Mouse (Mus musculus) forebrain, embryonic 15.5 days (tissue): ENCODE data around the gene Cops6. TPM values are rescaled to one million over a fixed set of nuclear protein-coding genes. Genes with fewer than 3 reads are reported as not detected.
A peak's percentile ranks its signal among the peaks of the same experiment; 100 is the strongest.

Source experiments
- ATAC-seq: fragments of 200-750 bp; cut with Nextera tagmentation; replicated peaks from 2 replicates; pipeline ENCODE4 v1.8.0; 2017; ENCODE audit warnings: mild to moderate bottlenecking, moderate TSS enrichment, moderate library complexity
- H3K27ac ChIP-seq: fragments of 300-500 bp; sonication (generic); replicated peaks from 2 replicates; pipeline ENCODE4 v1.5.1; 2015; ENCODE audit warnings: mild to moderate bottlenecking, inconsistent platforms
- H3K27me3 ChIP-seq: fragments of 300-500 bp; sonication (generic); 2 replicates; pipeline ENCODE4 v1.6.1; 2015; ENCODE audit warnings: inconsistent platforms
- H3K36me3 ChIP-seq: fragments of 300-500 bp; sonication (generic); 2 replicates; pipeline ENCODE4 v1.6.1; 2015; ENCODE audit warnings: mild to moderate bottlenecking, inconsistent platforms
- H3K4me1 ChIP-seq: fragments of 300-500 bp; sonication (generic); 2 replicates; pipeline ENCODE4 v1.6.1; 2015; ENCODE audit warnings: inconsistent platforms
- H3K4me2 ChIP-seq: fragments of 300-500 bp; sonication (generic); replicated peaks from 2 replicates; pipeline ENCODE4 v1.6.1; 2015; ENCODE audit warnings: mild to moderate bottlenecking, inconsistent platforms
- H3K4me3 ChIP-seq: fragments of 300-500 bp; sonication (generic); 2 replicates; pipeline ENCODE4 v1.5.1; 2015; ENCODE audit warnings: mild to moderate bottlenecking, inconsistent platforms
- H3K9ac ChIP-seq: fragments of 300-500 bp; sonication (generic); replicated peaks from 2 replicates; pipeline ENCODE4 v1.6.1; 2015; ENCODE audit warnings: mild to moderate bottlenecking, inconsistent platforms
- H3K9me3 ChIP-seq: fragments of 300-500 bp; sonication (generic); 2 replicates; pipeline ENCODE4 v1.6.1; 2016; ENCODE audit warnings: inconsistent platforms
- WGBS: fragments of 180-500 bp; shearing (Covaris S2); methylation state at CpG from one replicate; pipeline ENCODE4 v1.1.7; 2015; ENCODE audit warnings: mixed read lengths; 5-methylcytosine and 5-hydroxymethylcytosine counted together
- polyA plus RNA-seq: library from polyadenylated mRNA; unstranded; fragments of >200 nt; fragmentation: Nextera tagmentation; extraction: Ambion mirVana; gene quantifications from 2 replicates; pipeline ENCODE4 v1.2.1, GENCODE M21; 2015

Gene Cops6
- 289 and 293 TPM in 2 replicates for polyA plus RNA-seq

GRCm38 (mm10) chr5:138160842-138161665 lies at the start of gene Cops6:
Gene Cops6, plus strand, starts transcription at chr5:138161071.
- peak within 1 kb of the TSS; percentile 48 for H3K4me2 ChIP-seq
- peaks cover 16% of the 10 kb centered on the region for H3K4me1 ChIP-seq
- H3K4me3 ChIP-seq = peak within 1 kb of the TSS; percentile 80
- 1% methylated on average over 42 of the region's 42 CpGs for WGBS
- no peaks in the 10 kb centered on the region for H3K9me3 ChIP-seq
- H3K27me3 ChIP-seq = no peaks in the 10 kb centered on the region
- H3K9ac ChIP-seq = peak within 1 kb of the TSS; percentile 79
- ATAC-seq = peak; percentile 97
- H3K36me3 ChIP-seq = peaks cover 39% of the 10 kb centered on the region
- peak within 1 kb of the TSS; percentile 76 for H3K27ac ChIP-seq

- Histone ChIP-seq H3K9ac (peak within 1 kb of the TSS; percentile 79), H3K4me1 (peaks cover 24% of the 10 kb centered on the region), H3K27ac (peak within 1 kb of the TSS; percentile 93), H3K4me3 (peak within 1 kb of the TSS; percentile 60), H3K4me2 (peak within 1 kb of the TSS; percentile 66), H3K27me3 (no peaks in the 10 kb centered on the region), H3K9me3 (no peaks in the 10 kb centered on the region), H3K36me3 (peaks cover 17% of the 10 kb centered on the region; the same call in 1 of the 2 replicates)
- ATAC-seq = peak; percentile 98
- WGBS = 7% methylated on average over 38 of the region's 38 CpGs
Measured at GRCm38 (mm10) chr5:138116255-138117198, 44.3 kb upstream of the Cops6 start, which contains the start of gene Zscan21. Gene Zscan21, plus strand, starts transcription at chr5:138116903.

DNA sequence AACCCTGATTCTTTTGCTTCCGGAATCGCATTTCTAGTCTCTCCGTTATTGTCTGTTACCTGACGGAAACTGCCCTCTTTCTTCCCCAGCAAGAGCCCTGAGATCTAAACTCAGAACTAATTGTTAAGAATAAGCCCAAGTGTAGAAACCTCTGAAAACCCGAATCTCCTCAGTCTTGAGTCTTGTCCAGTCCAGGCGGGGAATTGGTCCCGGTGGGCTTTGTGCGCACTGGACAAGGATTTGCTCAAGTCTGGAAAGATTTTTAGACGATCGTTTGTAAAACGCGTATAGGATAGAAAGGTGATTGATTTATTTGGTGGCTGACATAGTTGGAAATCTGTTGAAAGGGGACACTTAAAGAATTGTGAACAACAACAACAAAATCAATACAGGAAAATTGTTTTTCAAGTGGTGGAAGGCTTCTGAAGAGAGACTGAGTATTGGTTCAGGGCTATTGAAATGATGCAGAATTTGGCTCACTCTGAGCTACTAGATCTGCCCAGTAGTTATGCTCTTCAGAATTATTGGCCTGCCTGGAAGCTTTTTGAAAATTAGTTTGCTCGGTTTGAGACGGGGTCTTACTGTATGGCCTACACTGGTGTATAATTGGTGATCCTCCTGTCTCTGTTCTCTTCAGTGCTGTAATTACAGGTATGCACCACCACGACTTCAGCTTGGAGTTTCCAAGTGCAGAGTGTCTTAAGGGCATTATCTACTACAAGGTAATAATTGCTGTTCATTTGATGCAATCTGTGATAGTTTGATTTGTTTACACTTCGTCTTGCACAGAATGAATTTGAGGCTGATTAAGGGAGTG lies 43.5 kb upstream of the Cops6 start:
- H3K4me2 ChIP-seq = peak overlapping the region; percentile 66
- H3K27me3 ChIP-seq = no peaks in the 10 kb centered on the region
- H3K4me1 ChIP-seq = peaks cover 24% of the 10 kb centered on the region
- 3% methylated on average over 16 of the region's 16 CpGs for WGBS
- H3K4me3 ChIP-seq = peak overlapping the region; percentile 60
- no peaks in the 10 kb centered on the region for H3K9me3 ChIP-seq
- H3K9ac ChIP-seq = peak overlapping the region; percentile 79
- peaks cover 21% of the 10 kb centered on the region; the same call in 1 of the 2 replicates for H3K36me3 ChIP-seq
- peak overlapping the region; percentile 93 for H3K27ac ChIP-seq
- ATAC-seq = peak; percentile 27; the same call in 1 of the 2 replicates

DNA sequence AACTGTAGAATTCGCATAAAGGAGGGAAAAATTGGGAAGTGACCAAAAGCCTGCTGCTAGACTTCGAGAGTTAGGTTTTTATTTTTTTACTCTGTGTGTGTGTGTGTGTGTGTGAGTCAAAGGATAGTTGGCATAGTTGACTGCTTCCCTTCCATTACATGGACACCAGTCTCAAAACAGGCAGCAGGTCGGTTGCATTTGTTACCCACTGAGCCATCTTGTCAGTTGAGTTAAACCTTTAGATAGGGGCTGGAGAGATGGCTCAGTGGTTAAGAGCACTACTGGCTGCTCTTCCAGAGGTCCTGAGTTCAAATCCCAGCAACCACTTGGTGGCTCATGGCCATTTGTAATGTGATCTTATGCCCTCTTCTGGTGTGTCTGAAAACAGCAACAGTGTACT lies 42.8 kb upstream of the Cops6 start:
- peak overlapping the region; percentile 60 for H3K4me3 ChIP-seq
- WGBS = 73% methylated on average over 3 of the region's 3 CpGs
- H3K9ac ChIP-seq = peak overlapping the region; percentile 79
- no peaks in the 10 kb centered on the region for H3K9me3 ChIP-seq
- H3K27me3 ChIP-seq = no peaks in the 10 kb centered on the region
- peak overlapping the region; percentile 93; the same call in 1 of the 2 replicates for H3K27ac ChIP-seq
- no peak for ATAC-seq
- H3K36me3 ChIP-seq = peaks cover 25% of the 10 kb centered on the region; the same call in 1 of the 2 replicates
- peak overlapping the region; percentile 66 for H3K4me2 ChIP-seq
- H3K4me1 ChIP-seq = peaks cover 24% of the 10 kb centered on the region

- no peak overlapping the region for H3K9ac ChIP-seq
- H3K4me2 ChIP-seq = no peak overlapping the region
- peaks cover 77% of the 10 kb centered on the region for H3K36me3 ChIP-seq
- no peaks in the 10 kb centered on the region for H3K9me3 ChIP-seq
- WGBS = 93% methylated on average over 5 of the region's 5 CpGs
- no peak for ATAC-seq
- H3K4me1 ChIP-seq = no peaks in the 10 kb centered on the region
- no peak overlapping the region for H3K27ac ChIP-seq
- no peak overlapping the region for H3K4me3 ChIP-seq
- no peaks in the 10 kb centered on the region for H3K27me3 ChIP-seq
Measured at GRCm38 (mm10) chr5:138132425-138133064, 28.3 kb upstream of the Cops6 start.

DNA sequence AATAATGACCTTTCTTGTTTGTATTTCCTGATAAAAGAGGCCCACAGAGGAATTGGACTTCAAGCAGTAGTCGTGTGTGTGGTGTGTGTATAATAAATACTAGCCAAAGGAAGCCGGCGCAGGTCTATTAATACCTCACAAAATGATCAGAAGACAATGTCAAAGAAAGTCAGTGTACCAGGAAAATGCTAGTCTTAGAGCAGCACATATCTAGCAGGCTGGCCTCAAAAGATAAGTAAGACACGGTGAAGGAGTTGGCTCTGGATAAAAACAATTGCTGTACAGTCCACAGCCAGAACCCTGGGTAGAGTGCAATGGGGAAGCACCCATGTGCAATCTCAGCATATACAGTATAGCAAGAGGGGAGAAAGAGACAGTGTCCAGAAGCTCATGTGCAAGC lies 23.6 kb upstream of the Cops6 start:
- Histone ChIP-seq H3K27me3 (no peaks in the 10 kb centered on the region), H3K9me3 (no peaks in the 10 kb centered on the region), H3K27ac (no peak overlapping the region), H3K4me1 (no peaks in the 10 kb centered on the region), H3K36me3 (peaks cover 44% of the 10 kb centered on the region), H3K9ac (no peak overlapping the region), H3K4me3 (no peak overlapping the region), H3K4me2 (no peak overlapping the region)
- 91% methylated on average over 4 of the region's 4 CpGs for WGBS
- ATAC-seq = no peak

DNA sequence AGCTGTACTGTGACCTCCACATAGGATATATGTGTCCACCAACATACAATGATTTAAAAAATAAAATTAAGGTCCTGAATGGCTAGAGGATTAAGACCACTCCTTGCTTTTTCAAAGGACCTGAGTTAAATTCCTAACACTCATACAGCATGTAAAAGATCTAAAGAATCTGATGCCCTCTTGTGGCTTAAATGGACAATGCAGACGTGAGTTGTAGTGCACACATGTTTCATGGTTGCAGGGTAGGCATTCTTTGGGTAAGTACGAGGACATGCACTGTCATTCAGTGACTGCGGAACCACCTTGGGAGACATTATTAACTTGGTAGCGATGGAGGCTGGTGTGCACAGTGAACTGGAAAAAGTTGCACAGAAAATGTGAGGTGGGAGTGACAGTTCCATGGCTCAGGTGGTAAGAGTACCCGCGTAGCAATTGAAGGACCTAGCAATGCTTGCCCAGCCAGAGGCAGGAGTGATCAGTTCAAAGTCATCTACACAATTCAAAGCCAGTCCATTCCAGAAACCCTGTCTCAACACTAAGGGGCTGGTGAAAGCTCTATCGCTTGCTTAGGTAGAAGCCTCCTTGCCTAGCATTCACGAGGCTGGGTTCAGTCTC lies 22.8 kb upstream of the Cops6 start:
- H3K9ac ChIP-seq = no peak overlapping the region
- H3K4me1 ChIP-seq = no peaks in the 10 kb centered on the region
- no peak overlapping the region for H3K27ac ChIP-seq
- 69% methylated on average over 8 of the region's 8 CpGs for WGBS
- H3K27me3 ChIP-seq = no peaks in the 10 kb centered on the region
- H3K36me3 ChIP-seq = peaks cover 42% of the 10 kb centered on the region
- H3K9me3 ChIP-seq = no peaks in the 10 kb centered on the region
- 0 out of 2 replicates have a peak, but pooled peaks have one; percentile 48 for ATAC-seq
- H3K4me2 ChIP-seq = no peak overlapping the region
- no peak overlapping the region for H3K4me3 ChIP-seq

DNA sequence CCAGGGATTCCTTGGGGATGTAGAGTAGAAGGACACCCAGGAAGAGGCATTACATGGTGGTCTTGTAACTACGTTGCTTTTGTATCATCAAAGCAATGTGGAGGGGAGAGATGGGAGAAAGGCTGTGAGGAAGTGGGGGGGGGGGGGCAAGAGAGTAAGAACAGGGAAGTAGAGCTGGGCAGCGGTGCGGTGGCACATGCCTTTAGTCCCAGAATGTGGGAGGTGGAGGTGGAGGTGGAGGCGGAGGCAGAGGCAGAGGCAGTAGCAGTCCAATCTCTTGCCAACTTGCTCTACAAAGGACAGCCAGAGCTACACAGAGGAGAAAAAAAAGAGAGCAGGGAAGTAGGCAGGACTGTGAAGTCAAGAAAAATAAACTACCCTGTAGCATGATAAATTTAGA lies 22.3 kb upstream of the Cops6 start:
- no peak overlapping the region for H3K9ac ChIP-seq
- no peak overlapping the region for H3K4me3 ChIP-seq
- no peak for ATAC-seq
- WGBS = 90% methylated on average over 4 of the region's 4 CpGs
- no peak overlapping the region for H3K4me2 ChIP-seq
- no peaks in the 10 kb centered on the region for H3K4me1 ChIP-seq
- no peak overlapping the region for H3K27ac ChIP-seq
- no peaks in the 10 kb centered on the region for H3K9me3 ChIP-seq
- no peaks in the 10 kb centered on the region for H3K27me3 ChIP-seq
- H3K36me3 ChIP-seq = peaks cover 42% of the 10 kb centered on the region

DNA sequence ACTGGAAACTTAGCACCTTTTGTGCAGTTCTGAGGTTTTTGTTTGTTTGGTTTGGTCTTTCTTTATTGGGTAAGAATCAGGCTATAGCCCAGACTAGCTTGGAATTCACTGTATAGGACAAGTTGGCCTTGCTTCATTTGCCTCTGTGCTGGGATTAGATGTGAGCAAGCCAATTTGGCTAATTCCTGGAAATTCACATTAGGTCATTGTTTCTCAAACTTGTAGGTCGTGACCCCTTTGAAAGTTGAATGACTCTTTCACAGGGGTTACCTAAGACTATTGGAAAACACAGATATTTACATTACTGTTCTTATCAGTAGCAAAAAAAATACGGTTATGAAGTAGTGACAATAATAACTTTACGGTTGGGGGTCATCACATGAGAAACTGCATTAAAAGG lies 6.5 kb upstream of the Cops6 start:
- no peaks in the 10 kb centered on the region for H3K27me3 ChIP-seq
- ATAC-seq = no peak
- WGBS = 83% methylated on average over 3 of the region's 3 CpGs
- H3K36me3 ChIP-seq = peaks cover 25% of the 10 kb centered on the region
- H3K4me1 ChIP-seq = peaks cover 10% of the 10 kb centered on the region
- H3K9me3 ChIP-seq = no peaks in the 10 kb centered on the region
- peak overlapping the region; percentile 62 for H3K4me2 ChIP-seq
- peak overlapping the region; percentile 86 for H3K4me3 ChIP-seq
- peak overlapping the region; percentile 96 for H3K9ac ChIP-seq
- H3K27ac ChIP-seq = no peak overlapping the region

- H3K27ac ChIP-seq = peak within 1 kb of the TSS; percentile 96
- ATAC-seq = peak; percentile 98
- H3K9me3 ChIP-seq = no peaks in the 10 kb centered on the region
- H3K4me1 ChIP-seq = peaks cover 14% of the 10 kb centered on the region
- peaks cover 22% of the 10 kb centered on the region for H3K36me3 ChIP-seq
- H3K27me3 ChIP-seq = no peaks in the 10 kb centered on the region
- WGBS = under 1% methylated on average over 31 of the region's 31 CpGs
- peak within 1 kb of the TSS; percentile 96 for H3K9ac ChIP-seq
- H3K4me2 ChIP-seq = peak within 1 kb of the TSS; percentile 62
- H3K4me3 ChIP-seq = peak within 1 kb of the TSS; percentile 86
Measured at GRCm38 (mm10) chr5:138155443-138155976, 5.4 kb upstream of the Cops6 start, which contains the start of gene Zfp113. Gene Zfp113, minus strand, starts transcription at chr5:138155744.
